Mouse (Mus musculus) thymus, adult 2 months (tissue): ENCODE measurements around the gene Rabep2.

Experiments used
- CTCF ChIP-seq: fragments of 200-500 bp; IDR thresholded peaks from 2 replicates; pipeline ENCODE4 v1.5.1; 2012; ENCODE audit warnings: mild to moderate bottlenecking, control low read depth, low read length, moderate library complexity, borderline replicate concordance; ENCODE audit not compliant: control insufficient read depth, poor library complexity, insufficient read depth; ENCODE audit errors: extremely low read depth
- POLR2A ChIP-seq: fragments of 200-500 bp; IDR thresholded peaks from 2 replicates; pipeline ENCODE4 v1.6.1; 2012; ENCODE audit warnings: mild to moderate bottlenecking, low read length, control low read depth, moderate library complexity; ENCODE audit not compliant: control insufficient read depth, poor library complexity, insufficient read depth; ENCODE audit errors: extremely low read depth

DNA sequence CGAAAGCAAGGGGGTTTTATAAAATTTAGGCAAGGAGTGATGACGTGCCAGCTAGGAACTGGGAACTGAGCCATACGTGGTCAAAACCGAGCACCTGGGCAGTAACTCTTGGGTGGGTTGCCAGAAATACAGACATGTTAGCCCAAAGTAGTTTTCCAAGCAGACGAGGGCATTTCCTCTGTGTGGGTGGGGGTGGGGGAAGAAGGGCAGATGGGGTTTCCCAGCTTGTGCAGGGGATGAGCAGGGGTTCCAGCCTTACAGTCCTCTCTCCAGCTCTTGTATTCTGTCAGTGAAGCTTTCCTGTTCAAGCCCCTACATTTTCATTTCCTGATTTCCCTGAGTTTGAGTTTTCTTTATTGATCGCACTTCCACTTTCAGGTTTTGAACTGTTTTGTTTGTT, 4.4 kb upstream of the Rabep2 start:
- TF ChIP-seq CTCF (no peak), POLR2A (no peak)
